Mouse (Mus musculus) ES-CJ7 (cell line): Measurements from ENCODE around the gene Olfr31.

Source experiments
- DNase-seq: peaks from one replicate; pipeline ENCODE4 v3.0.0; 2011; ENCODE audit warnings: low read depth, low spot score

The Olfr31 gene

GRCm38 (mm10) chr14:14354511-14355359, 32.1 kb downstream of the Olfr31 start:
- DNase-seq, result peak; percentile 12

GRCm38 (mm10) chr14:14355360-14355646, 32.7 kb downstream of the Olfr31 start:
- DNase-seq, result peak; percentile 23
